Mouse (Mus musculus): ENCODE data around the gene Gm20388.

Gene Gm20388

DNA sequence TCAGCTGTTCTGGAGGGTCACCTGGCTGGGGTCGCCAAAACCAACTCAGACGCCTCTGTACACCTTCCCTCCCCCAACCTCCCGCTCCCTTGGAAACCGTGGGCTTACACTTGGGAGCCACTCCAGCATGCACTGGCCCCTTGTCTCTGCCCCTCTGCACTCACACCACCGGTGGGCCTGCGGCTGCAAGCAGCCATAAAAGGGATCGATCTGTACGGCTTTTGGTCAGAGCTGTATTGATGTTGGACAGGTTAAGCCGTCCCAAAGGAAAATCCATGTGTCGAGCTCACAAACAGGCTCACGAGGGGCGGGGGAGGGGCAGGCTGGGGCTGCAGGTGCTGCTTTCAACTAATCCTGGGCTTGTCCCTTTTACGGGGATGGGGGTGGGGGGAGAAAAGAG is 632.4 kb downstream of the Gm20388 start:
- intact Hi-C loops (cut with DNase I): no loop called here

DNA sequence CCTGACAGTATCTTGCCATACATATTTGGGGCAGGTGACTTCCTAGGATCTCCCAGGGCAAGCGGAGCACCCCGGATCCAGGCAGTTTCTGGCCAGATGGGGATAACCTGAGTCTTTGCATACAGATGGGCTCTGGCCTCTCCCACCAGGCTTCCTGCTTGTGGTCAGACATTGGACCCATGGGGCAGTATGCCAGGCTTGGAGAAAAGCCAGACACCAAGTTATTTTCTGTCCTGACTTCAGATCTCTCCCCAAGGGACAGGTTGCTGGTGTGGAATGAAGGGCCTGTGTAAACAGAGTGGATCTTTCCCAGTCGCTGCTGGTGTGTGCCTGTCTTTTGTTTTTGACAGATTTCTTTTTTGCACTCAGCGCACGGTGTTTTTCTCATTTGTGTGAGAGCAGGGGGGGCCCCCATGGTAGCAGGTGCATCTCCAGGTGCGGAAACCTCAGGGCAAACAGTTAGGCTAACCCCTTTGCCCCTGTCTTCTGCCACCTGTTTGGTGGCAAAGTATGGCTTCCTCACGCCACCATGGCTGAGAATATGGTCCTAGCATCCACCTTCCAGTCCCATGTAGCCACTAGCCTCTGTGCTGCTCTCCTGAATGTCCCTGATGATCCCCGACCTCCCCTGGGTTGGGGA is 632.9 kb downstream of the Gm20388 start:
- intact Hi-C loops (cut with DNase I): no loop called here

DNA sequence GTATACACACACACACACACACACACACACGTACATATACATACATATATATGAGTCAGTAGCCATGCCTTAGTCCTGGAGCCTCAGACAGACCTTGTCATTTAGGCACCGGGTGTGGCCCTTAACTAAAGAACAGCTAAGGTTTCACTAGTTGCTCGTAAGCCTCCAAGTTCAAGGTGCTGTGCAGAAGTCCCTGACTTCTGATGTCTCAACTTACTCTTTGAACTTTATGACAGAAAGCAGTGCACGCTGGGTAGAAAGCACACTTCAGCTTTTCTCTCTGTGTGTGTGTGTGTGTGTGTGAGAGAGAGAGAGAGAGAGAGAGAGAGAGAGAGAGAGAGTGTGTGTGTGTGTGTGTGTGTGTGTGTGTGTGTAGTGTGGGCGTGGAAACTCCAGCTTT is 633.5 kb downstream of the Gm20388 start:
- intact Hi-C loops (cut with DNase I): no loop called here

DNA sequence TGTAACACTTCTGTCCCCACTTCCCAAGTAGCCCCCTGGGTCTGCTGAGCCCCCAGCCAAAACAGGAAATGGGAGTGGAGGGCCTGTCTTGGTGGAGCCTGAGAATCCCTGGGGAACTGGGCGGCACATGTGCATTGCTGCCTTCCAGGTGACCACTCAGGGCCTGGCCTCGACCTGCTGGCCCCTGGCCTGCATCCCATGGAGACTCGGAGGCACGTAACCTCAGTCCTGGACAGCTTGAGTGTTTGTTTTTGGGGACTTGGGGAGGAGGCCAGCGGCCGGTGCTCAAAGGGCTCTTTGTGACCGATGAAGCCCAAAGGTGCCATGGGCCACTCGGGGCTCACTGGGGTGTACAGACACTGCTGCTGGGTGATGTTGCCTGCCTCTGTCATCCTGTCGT is 636.9 kb downstream of the Gm20388 start:
- intact Hi-C loops (cut with DNase I): no loop called here

DNA sequence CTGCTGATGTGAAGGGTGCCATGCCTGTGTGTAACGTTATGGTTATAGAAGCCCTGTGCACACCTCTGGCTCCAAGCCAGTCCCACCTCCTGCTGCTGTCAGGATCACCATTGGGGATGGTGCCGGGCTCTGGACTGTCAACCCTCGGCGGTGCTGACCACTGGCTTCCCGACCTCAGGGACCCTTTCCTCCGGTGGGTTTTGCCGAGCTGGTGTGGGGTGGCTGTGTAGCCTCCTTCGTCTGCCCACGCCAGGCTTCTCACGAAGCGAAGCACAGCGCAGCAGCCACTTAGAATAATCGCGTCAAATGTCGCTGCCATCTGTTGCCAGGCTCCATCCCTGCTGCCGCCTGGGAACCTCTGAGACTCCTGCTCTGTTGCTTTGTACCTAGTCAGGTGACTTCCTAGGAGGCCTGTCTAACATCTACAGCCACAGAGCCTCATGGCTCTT is 637.7 kb downstream of the Gm20388 start:
- intact Hi-C loops (cut with DNase I): no loop called here

DNA sequence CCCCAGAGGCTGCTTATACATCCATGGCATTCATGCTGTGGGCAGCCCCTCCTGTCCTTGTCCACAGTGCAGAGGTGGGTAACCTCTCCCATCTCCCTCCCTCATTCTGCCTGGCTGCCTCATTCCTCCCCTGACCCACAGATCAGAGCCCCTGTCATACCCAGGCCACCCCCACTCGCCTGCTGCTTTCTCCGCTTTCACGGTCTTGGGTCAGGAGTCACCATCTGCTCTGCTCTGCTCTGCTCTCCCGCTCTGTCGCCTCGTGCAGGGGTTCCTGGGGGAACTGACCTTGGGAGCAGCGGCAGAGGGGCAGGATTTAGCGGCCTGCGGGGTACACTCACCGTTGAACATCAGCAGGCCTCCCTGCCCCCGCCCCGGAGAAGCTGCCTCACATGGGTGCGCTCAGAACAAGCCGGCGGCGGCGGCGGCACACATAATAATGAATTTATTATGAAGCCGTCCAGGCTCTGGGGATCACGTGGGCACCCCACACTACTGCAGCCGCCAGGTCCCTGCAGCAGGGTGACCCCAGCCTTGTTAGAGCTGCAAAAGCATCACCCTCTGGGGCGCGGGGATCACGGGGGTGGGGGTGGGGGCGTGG is 638.8 kb downstream of the Gm20388 start:
- intact Hi-C loops (cut with DNase I): no loop called here

DNA sequence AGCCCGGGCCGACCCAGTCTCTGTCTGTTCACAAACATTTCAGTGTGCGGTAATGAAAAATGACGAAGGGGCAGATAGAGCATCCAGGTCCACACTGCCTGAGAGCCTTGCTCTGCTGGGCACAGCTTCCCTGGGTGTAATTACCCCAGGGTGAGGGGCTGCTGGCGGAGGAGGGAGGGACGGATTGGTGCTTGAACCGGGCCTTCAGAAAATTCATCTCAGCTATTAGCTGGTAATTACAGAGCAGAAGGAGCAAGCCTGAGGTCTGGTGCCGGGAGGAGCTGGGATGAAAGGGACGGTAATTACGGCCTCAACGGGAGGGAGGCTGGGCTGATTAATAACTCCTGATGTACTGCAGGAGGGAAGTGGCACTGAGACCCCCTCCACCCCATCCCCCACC is 639.3 kb downstream of the Gm20388 start:
- intact Hi-C loops (cut with DNase I): no loop called here

DNA sequence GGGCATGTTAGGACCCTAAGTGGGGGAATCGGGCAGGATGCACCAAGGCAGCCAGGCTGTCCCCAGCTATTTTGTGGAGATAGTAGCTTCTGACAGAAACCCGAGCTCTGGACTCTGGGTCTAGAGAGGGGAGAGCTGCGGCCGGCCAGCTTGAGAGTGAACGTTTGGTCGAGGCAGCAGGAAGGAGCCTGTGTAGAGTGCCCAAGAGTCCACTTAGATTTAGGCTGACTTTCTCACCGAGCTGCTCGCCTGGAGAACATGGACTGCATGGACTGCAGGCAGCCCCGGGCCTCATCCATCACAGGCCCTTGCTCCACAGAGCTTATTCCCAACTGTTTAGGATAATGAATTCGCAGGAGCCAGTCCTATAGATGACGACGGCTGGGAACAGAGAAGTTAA is 639.8 kb downstream of the Gm20388 start:
- intact Hi-C loops (cut with DNase I): no loop called here

DNA sequence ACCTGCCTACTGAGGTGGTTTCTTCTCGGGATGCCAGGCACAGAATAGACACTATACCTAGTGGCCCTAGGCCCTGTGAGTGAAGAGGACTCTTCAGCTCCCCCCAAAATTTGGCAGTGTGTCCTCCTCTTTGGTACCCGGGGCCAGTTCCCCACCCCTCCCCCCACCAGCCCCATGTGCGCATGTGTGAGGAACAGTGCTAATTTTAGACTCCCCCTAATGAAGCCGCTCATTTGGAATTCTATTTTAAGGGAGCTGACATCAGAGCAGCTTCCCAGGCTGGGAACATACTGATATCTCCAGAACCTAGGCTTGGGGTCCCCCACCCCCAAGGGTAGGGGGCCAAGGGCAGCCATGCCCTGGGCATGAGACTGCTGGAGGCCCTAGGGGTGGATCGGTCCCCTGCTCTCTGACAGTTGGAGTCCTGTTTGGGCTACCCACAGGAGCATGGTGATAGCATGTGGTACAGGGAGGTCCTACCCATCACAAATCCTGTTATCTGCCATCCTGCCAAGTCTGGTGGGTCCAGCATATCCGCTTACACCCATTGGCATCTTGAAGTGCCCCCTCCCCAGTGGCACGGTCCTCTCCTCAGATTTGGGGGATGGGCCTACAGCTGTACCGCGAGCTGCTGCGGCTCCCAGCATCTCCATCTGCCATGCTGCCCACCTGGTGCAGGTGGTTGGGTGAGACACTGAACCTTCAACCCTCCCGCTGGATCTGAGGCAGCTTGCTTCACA is 640.5 kb downstream of the Gm20388 start:
- intact Hi-C loops (cut with DNase I): no loop called here

DNA sequence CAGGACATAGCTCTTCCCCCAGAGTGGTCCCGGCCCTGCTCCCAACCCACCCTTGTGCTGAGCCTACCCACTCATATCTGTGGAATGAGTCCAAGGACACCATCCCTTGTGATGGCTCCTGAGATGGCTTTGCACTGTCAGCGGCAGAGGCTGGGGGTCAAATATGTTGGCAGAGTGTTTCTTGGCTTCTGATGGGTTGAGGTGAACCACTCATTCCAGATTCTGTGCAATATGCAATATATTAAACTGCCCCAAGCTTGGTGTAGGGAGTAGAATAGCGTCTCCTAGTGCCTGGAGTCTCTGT is 641.0 kb downstream of the Gm20388 start:
- intact Hi-C loops (cut with DNase I): no loop called here

DNA sequence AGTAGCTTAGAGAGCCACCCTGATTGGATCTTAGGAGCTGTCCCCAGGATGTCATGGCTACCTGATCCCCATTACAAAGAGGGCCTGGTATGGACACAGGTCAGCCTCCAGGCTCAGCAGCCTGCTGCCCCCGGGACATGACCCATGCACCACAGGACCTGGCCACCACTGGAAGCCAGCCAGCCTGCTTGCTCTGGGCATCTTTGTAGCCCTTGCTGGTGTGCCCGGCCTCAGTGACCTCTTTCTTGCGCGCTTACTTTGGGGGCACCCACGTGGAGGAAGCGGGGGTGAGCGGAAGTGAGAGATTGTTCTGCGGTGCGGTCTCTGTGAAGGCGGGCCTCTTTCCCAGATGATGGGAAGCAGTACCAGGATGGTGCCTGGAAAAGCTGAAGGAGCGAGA is 641.9 kb downstream of the Gm20388 start:
- intact Hi-C loops (cut with DNase I): no loop called here

DNA sequence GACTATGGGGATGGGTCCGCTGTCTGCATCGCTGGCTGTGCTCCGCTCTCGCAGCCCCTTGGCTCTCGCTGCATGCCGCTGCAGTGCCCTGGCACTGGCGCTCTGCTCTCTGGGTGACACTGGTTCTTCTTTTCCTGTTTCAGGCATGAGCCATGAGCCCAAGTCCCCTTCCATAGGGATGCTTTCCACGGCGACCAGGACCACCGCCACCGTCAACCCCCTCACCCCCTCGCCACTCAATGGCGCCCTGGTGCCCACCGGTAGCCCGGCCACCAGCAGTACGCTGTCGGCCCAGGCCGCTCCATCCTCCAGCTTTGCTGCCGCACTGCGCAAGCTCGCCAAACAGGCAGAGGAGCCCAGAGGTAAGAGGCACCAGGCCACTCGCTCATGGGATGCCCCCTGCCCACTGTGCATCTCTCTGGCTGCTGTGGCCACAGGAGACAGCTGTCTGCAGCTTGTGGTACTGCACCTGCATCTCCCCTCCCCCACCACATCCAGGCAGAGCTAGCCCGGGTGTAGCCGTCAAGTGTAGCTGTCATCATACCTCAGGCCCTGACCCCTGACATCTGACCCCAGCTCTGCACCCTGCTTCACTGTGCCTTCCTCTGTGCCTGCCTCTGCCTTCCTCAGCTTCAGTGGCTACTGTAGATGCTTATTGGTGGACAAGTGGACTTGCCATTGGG is 642.9 kb downstream of the Gm20388 start:
- intact Hi-C loops (cut with DNase I): no loop called here

DNA sequence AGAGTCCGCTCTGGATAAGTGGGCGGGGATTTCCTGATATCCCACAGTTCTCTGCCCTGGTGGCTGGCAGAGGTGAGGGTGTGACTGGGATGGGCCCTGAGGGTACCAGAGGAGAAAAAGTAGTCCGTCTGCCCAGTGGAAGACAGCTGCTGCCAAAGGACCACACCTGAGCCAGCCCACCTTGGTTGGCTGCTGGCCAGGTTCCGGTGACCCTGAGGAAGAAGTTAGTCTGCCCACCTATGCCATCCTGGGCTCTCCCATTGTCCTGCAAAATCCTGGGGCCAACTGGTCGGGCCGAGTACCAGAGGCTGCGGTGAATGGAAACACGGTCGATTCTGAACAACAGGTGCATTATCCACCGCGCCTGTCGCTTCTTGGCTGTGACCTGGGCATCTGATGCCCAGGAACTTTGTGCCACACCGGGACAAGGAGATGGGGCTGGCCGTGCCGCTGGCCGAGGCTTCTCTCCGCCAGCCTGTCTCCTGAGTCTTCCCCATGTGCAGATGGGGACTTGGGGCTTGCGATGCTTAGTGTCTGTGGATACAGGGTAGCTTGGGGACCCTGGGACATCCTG is 643.9 kb downstream of the Gm20388 start:
- intact Hi-C loops (cut with DNase I): no loop called here

DNA sequence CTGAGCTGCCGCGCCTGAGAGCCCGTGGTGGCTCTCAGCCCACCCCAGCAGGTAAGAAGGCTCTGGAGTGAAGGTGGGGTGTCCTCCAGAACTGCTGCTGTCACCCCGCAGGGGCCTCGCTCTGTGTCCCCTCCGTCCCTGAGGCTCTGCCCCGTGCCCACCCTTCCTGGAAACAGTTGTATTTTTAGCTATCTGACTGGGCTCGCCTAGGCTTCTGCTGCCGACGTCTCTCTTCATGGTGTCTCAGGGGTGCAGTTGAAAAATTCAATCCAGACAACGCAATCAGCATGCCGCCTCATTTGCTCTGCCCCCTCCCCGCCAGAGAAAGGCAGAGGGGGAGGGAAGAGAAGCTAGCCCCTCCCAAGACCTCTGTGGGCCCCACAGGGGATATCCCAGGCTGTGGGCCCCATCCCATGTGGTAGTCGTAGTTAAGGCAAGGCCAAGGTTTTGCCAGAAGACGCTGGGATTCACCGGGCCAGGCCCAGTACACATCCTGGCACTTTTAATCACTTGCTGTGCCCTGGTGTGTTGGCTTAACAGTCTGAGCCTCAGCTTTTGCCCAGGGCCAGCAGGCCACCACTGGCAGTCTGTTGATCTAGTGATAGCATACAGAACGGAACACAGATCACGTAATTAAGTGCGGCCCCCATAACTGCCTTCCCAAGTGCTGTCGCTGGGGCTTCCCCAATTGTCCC is 645.7 kb downstream of the Gm20388 start:
- intact Hi-C loops (cut with DNase I): no loop called here

DNA sequence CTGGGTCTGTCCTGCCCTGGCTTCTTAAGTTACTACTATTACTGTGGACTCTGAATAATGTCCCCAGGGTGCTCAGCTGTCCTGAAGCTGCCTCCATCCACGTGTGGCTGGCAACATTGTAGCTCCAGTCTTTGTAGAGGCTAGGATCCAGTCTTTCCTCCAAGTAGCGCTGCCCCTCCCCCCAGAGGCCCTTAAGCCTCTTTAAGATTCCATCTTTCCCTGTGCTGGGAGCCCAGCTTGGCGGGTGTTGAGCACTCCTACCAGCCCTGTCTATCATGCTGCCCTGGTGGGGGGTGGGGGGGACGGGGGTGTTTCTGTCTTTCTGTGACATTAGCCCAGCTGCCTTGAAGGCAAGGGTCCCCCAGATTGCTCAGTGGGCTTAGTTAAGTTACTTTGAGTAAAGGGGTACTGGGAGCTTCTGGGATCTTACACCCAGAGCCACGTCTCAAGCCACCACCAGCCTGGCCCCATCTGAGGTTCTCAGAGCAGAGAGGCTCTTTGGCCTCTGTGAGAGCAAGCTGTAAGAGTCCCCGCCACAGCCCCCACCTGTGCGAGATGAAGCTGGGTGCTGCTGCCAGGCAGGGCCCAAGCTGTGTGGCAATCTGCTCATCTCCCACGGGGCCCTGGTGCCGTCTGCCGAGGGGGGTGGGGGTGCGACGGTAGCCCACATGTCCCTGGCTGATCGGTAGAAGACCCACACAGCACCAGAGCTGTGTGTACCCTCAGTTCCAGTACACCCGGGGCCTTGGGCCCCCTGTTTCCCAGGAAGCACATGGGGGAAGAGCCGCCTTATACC is 646.7 kb downstream of the Gm20388 start:
- intact Hi-C loops (cut with DNase I): no loop called here

DNA sequence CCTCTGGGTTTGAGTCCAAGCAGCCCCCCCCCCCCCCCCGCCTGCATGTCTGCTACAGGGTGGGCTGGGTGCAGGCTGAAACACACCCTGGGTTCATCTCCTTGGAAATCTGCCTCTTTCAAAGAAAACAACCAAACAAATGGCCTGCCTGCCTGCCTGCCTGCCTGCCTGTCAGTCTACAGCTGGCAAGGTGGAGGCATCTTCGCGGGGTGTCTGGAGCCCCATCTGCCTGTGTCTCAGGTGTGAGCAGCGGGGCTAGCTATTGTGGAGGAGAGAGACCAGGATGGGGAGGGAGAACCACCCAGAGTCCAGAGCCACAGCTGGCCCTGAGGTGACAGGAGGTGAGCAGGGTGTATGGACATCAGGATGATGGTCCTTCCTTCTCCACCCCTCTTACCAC is 647.5 kb downstream of the Gm20388 start:
- intact Hi-C loops (cut with DNase I): no loop called here

DNA sequence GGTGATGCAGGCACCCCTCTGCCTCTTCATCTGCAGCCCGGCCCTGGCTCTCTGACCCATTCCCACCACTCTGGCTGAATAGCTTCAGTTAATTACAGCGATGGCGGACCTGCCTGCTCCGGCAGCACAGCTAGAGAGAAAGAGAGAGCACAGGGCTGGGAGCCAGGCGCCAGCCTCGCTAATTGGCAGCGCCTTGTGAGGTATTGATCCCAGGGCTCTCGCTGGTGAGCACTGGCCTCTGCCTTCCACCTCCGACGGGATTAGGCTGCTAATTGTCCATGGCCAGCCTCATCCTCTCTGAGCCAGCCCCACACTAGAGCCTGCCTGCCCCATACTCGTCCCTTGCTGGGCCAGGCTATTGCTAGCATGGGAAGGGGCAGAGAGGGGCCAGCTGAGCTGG is 649.0 kb downstream of the Gm20388 start:
- intact Hi-C loops (cut with DNase I): no loop called here

DNA sequence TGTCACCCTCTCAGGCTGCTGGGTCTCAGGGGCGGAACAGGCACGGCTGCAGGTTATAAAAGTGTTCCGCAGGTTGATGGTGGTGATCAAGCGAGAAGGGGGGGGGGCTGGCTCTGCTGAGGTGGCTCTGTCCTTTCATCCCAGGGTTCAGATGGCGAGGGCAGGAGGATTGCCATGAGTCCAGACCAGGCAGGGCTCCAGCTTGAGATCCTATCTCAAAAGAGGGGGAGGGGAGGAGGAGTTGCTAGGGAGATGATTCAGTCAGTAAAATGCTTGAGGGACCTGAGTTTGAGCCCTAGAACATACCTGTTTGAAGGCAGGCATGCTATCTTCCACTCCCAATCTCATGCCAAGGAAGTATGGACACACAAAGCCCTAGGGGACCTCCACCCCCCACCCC is 649.9 kb downstream of the Gm20388 start:
- intact Hi-C loops (cut with DNase I): no loop called here

DNA sequence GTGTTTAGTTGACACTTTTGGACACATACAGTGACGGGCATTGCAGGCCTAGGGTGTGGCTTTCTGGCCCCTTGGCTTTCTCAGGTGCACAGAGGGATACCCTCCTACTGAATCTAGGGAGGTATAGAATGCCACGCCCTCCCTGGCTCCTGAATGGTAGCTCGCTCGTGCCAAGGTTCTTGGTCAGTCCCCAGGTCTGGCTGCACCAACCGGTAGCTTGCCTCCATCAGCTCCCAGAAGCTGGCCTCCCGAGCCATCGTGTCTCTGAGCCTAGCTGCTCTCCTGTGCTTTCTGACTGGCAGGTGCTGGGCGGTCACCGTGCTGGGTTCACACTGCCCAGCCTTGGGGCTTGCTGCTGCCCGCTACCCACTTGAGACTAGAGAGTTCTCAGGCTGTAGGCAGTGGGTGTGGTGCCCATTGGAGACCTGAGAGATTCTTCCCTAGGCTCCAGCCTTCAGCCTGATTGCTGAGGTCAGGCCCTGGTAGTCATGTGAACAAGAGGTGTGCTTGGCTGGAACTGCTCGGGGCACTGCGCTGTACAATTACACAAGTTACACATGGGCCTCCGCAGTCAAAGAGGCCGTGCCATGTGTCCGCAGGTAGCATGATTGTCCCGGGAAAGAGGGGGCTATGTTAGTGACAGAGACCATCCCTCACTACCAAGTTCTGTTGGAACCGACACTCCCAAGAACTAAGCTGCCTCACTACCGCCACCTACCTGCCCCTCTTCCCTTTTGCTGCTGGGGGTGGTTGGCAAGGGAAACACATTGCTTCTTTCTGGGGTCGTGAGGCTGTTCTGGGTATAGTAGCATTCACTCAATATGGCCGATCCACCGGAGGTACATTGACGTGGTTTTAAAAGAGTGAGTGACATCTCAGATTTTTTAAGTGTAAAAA is 651.1 kb downstream of the Gm20388 start:
- intact Hi-C loops (cut with DNase I): no loop called here

Measured in adrenal gland (tissue).